Mouse (Mus musculus) limb, embryonic 14.5 days (tissue): Measurements from ENCODE around the gene Slc25a33. TPM values are rescaled to one million over a fixed set of nuclear protein-coding genes. Genes with fewer than 3 reads are reported as not detected.

ENCODE experiments used
- ATAC-seq: fragments of 200-750 bp; cut with Nextera tagmentation; 2 replicates; pipeline ENCODE4 v1.8.0; 2017; ENCODE audit warnings: low read depth, moderate number of reproducible peaks, moderate TSS enrichment; ENCODE audit not compliant: low FRiP score
- DNase-seq: peaks from one replicate; pipeline ENCODE4 v3.0.0-alpha.2; 2015; ENCODE audit warnings: low spot score
- H3K27ac ChIP-seq: fragments of 300-500 bp; sonication (generic); replicated peaks from 2 replicates; pipeline ENCODE4 v1.5.1; 2014; ENCODE audit warnings: low read depth, mild to moderate bottlenecking, low read length, moderate library complexity, mixed read lengths
- H3K27me3 ChIP-seq: fragments of 300-500 bp; sonication (generic); 2 replicates; pipeline ENCODE4 v1.6.1; 2014; ENCODE audit warnings: low read length, mixed read lengths; ENCODE audit not compliant: control insufficient read depth, insufficient read depth
- H3K36me3 ChIP-seq: fragments of 300-500 bp; sonication (generic); 2 replicates; pipeline ENCODE4 v1.6.1; 2014; ENCODE audit warnings: mild to moderate bottlenecking, low read length, moderate library complexity, mixed read lengths; ENCODE audit not compliant: control insufficient read depth, insufficient read depth
- H3K4me1 ChIP-seq: fragments of 300-500 bp; sonication (generic); 2 replicates; pipeline ENCODE4 v1.6.1; 2014; ENCODE audit warnings: antibody characterized with exemption, low read length, mixed read lengths; ENCODE audit not compliant: control insufficient read depth, insufficient read depth
- H3K4me2 ChIP-seq: fragments of 300-500 bp; sonication (generic); replicated peaks from 2 replicates; pipeline ENCODE4 v1.6.1; 2014; ENCODE audit warnings: low read depth, mild to moderate bottlenecking, low read length, moderate library complexity; ENCODE audit not compliant: severe bottlenecking
- H3K4me3 ChIP-seq: fragments of 300-500 bp; sonication (generic); replicated peaks from 2 replicates; pipeline ENCODE4 v1.5.1; 2014; ENCODE audit warnings: low read length
- H3K9ac ChIP-seq: fragments of 300-500 bp; sonication (generic); 2 replicates; pipeline ENCODE4 v1.6.1; 2014; ENCODE audit warnings: mild to moderate bottlenecking, low read depth, low read length, moderate library complexity; ENCODE audit not compliant: severe bottlenecking
- H3K9me3 ChIP-seq: fragments of 300-500 bp; sonication (generic); 2 replicates; pipeline ENCODE4 v1.6.1; 2016; ENCODE audit warnings: low read length; ENCODE audit not compliant: control insufficient read depth
- POLR2A ChIP-seq: fragments of 200-500 bp; IDR thresholded peaks from 2 replicates; pipeline ENCODE4 v1.8.0; 2012; ENCODE audit warnings: inconsistent platforms, mild to moderate bottlenecking, moderate library complexity, borderline replicate concordance; ENCODE audit not compliant: insufficient read depth, insufficient read length; ENCODE audit errors: extremely low read depth
- WGBS: fragments of 180-500 bp; shearing (Covaris S2); extraction: QIAGEN DNeasy Blood & Tissue Kit; methylation state at CpG from one replicate; pipeline ENCODE4 v1.1.7; 2014; 5-methylcytosine and 5-hydroxymethylcytosine counted together
- polyA plus RNA-seq, 2 experiments: library from polyadenylated mRNA; depleted of rRNA in 1 of 2; stranded (reverse) in 1 of 2; unstranded in 1 of 2; fragments of >200 nt; fragmentation: Nextera tagmentation in 1 of 2; extraction: Ambion mirVana in 1 of 2; gene quantifications; 2 replicates each; pipeline versions ENCODE4 v1.2.1 to v1.2.3; 2012 to 2014

The Slc25a33 gene
- polyA plus RNA-seq, 2 experiments, result 8.2 to 10.8 TPM

GRCm38 (mm10) chr4:149808060-149808567, 34.0 kb upstream of the Slc25a33 start:
- Histone ChIP-seq H3K27me3 (no peaks in the 10 kb centered on the region), H3K4me2 (no peak overlapping the region), H3K9ac (no peak overlapping the region), H3K36me3 (no peaks in the 10 kb centered on the region), H3K4me1 (peaks cover 12% of the 10 kb centered on the region), H3K27ac (no peak overlapping the region), H3K9me3 (no peaks in the 10 kb centered on the region), H3K4me3 (no peak overlapping the region)
- TF ChIP-seq POLR2A, result no peak
- ATAC-seq, result no peak
- 16% methylated on average over 14 of the region's 14 CpGs for WGBS
- DNase-seq, result no peak

- Histone ChIP-seq H3K9ac (no peak overlapping the region), H3K27me3 (no peaks in the 10 kb centered on the region), H3K4me2 (no peak overlapping the region), H3K4me1 (peaks cover 12% of the 10 kb centered on the region), H3K4me3 (no peak overlapping the region), H3K9me3 (no peaks in the 10 kb centered on the region), H3K27ac (no peak overlapping the region), H3K36me3 (no peaks in the 10 kb centered on the region)
- whole genome bisulfite sequencing, result 50% methylated on average over 19 of the region's 19 CpGs
- peak; percentile 92 for DNase-seq
- no peak for TF ChIP-seq POLR2A
- peak; percentile 88 for ATAC-seq
Measured at GRCm38 (mm10) chr4:149806699-149807381, 32.8 kb upstream of the Slc25a33 start.

GRCm38 (mm10) chr4:149802269-149802668, 28.2 kb upstream of the Slc25a33 start:
- 54% methylated on average over 9 of the region's 9 CpGs for WGBS
- no peak for ATAC-seq

GRCm38 (mm10) chr4:149800576-149800975, 26.5 kb upstream of the Slc25a33 start:
- Histone ChIP-seq H3K27me3 (no peaks in the 10 kb centered on the region), H3K27ac (no peak overlapping the region), H3K9ac (no peak overlapping the region), H3K4me1 (no peaks in the 10 kb centered on the region), H3K4me2 (no peak overlapping the region), H3K4me3 (no peak overlapping the region), H3K36me3 (no peaks in the 10 kb centered on the region), H3K9me3 (no peaks in the 10 kb centered on the region)
- DNase-seq (no peak), ATAC-seq (no peak)
- TF ChIP-seq POLR2A, result no peak
- 55% methylated on average over 2 of the region's 2 CpGs for WGBS

More at GRCm38 (mm10) chr4:149802269-149802668, 28.2 kb upstream of the Slc25a33 start:
- H3K4me1 ChIP-seq, result no peaks in the 10 kb centered on the region
- H3K36me3 ChIP-seq, result no peaks in the 10 kb centered on the region
- DNase-seq, result no peak
- no peak for TF ChIP-seq POLR2A
- H3K4me2 ChIP-seq, result no peak overlapping the region
- no peak overlapping the region for H3K4me3 ChIP-seq
- no peak overlapping the region for H3K27ac ChIP-seq
- H3K9me3 ChIP-seq, result no peaks in the 10 kb centered on the region
- no peaks in the 10 kb centered on the region for H3K27me3 ChIP-seq
- no peak overlapping the region for H3K9ac ChIP-seq

GRCm38 (mm10) chr4:149800172-149800464, 26.0 kb upstream of the Slc25a33 start:
- no peak for DNase-seq
- Histone ChIP-seq H3K4me1 (no peaks in the 10 kb centered on the region), H3K27me3 (no peaks in the 10 kb centered on the region), H3K9ac (no peak overlapping the region), H3K27ac (no peak overlapping the region), H3K4me2 (no peak overlapping the region), H3K4me3 (no peak overlapping the region), H3K36me3 (no peaks in the 10 kb centered on the region), H3K9me3 (no peaks in the 10 kb centered on the region)
- 91% methylated on average over 6 of the region's 6 CpGs for WGBS
- no peak for ATAC-seq
- TF ChIP-seq POLR2A, result no peak
